Mouse (Mus musculus) heart, postnatal 0 days (tissue): Measurements from ENCODE around the gene Cyp8b1. TPM values are rescaled to one million over a fixed set of nuclear protein-coding genes. Genes with fewer than 3 reads are reported as not detected.

ENCODE experiments used
- ATAC-seq: fragments of 200-750 bp; cut with Nextera tagmentation; 2 replicates; pipeline ENCODE4 v1.8.0; 2017; ENCODE audit warnings: low read depth, moderate number of reproducible peaks, moderate library complexity; ENCODE audit not compliant: insufficient read depth
- DNase-seq: peaks from one replicate; pipeline ENCODE4 v3.0.0-alpha.2; 2016; ENCODE audit warnings: low spot score
- H3K27ac ChIP-seq: fragments of 300-500 bp; sonication (generic); 2 replicates; pipeline ENCODE4 v1.5.1; 2014; ENCODE audit warnings: low read depth, mild to moderate bottlenecking
- H3K27me3 ChIP-seq: fragments of 300-500 bp; sonication (generic); 2 replicates; pipeline ENCODE4 v1.6.1; 2014; ENCODE audit warnings: low read length, mixed read lengths; ENCODE audit not compliant: control insufficient read depth, insufficient read depth
- H3K36me3 ChIP-seq: fragments of 300-500 bp; sonication (generic); replicated peaks from 2 replicates; pipeline ENCODE4 v1.6.1; 2014; ENCODE audit warnings: low read length, mixed read lengths; ENCODE audit not compliant: control insufficient read depth, insufficient read depth
- H3K4me1 ChIP-seq: fragments of 300-500 bp; sonication (generic); 2 replicates; pipeline ENCODE4 v1.6.1; 2014; ENCODE audit warnings: antibody characterized with exemption; ENCODE audit not compliant: control insufficient read depth, insufficient read depth
- H3K4me2 ChIP-seq: fragments of 300-500 bp; sonication (generic); 2 replicates; pipeline ENCODE4 v1.6.1; 2014; ENCODE audit warnings: low read depth, mild to moderate bottlenecking, low read length, moderate library complexity
- H3K4me3 ChIP-seq: fragments of 300-500 bp; sonication (generic); 2 replicates; pipeline ENCODE4 v1.5.1; 2014; ENCODE audit warnings: low read depth, low read length
- H3K9ac ChIP-seq: fragments of 300-500 bp; sonication (generic); replicated peaks from 2 replicates; pipeline ENCODE4 v1.6.1; 2014; ENCODE audit warnings: low read depth, low read length, mixed read lengths
- H3K9me3 ChIP-seq: fragments of 300-500 bp; sonication (generic); replicated peaks from 2 replicates; pipeline ENCODE4 v1.6.1; 2016; ENCODE audit warnings: low read length; ENCODE audit not compliant: control insufficient read depth
- CTCF ChIP-seq: IDR thresholded peaks from 2 replicates; pipeline ENCODE4 v1.5.1; 2016; ENCODE audit warnings: antibody characterized with exemption, control low read depth, low read depth
- EP300 ChIP-seq: IDR thresholded peaks from 2 replicates; pipeline ENCODE4 v1.6.1; 2016; ENCODE audit warnings: antibody characterized with exemption, low read depth
- WGBS: fragments of 180-500 bp; shearing (Covaris S2); extraction: QIAGEN DNeasy Blood & Tissue Kit; methylation state at CpG from one replicate; pipeline ENCODE4 v1.1.7; 2014; 5-methylcytosine and 5-hydroxymethylcytosine counted together
- polyA plus RNA-seq: library from polyadenylated mRNA; unstranded; fragments of >200 nt; fragmentation: Nextera tagmentation; extraction: Ambion mirVana; gene quantifications from 2 replicates; pipeline ENCODE4 v1.2.1, GENCODE M21; 2015
- total RNA-seq: library from RNA; depleted of rRNA; stranded (reverse); fragments of >200 nt; gene quantifications from 2 replicates; pipeline ENCODE4 v1.2.3, GENCODE M21; 2014; ENCODE audit warnings: low replicate concordance; rRNA removed

The Cyp8b1 gene
- not detected in 2 replicates for total RNA-seq
- not detected in 2 replicates for polyA plus RNA-seq

DNA sequence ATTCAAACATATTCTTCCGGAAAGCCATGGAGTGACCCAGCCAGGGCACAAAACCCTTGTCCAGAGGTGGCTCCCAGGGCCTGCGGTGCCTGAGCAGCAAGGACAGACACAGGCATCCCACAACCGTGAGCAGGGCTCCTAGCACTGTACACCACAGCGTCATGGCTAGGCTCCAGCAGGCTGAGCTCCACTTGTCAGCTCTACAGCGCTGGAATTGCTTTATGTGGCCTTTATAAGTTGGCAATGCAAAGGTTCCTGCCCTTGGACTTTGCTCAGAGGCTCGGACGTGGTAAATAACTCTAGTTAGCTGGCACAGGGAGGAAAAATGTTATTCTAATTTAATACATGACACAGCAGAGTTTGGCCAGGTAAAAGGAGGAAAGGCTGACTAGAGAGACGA lies at the start of gene Cyp8b1:
Gene Cyp8b1, minus strand, starts transcription at position 204 of the 400 bp plus-strand sequence.
- Histone ChIP-seq H3K36me3 (no peaks in the 10 kb centered on the region), H3K4me1 (no peaks in the 10 kb centered on the region), H3K4me2 (no peak within 1 kb of the TSS), H3K4me3 (no peak within 1 kb of the TSS), H3K27ac (0 out of 2 replicates have a peak within 1 kb of the TSS, but pooled peaks have one; percentile 11), H3K27me3 (no peaks in the 10 kb centered on the region), H3K9me3 (no peaks in the 10 kb centered on the region), H3K9ac (no peak within 1 kb of the TSS)
- peak; percentile 13 for DNase-seq
- ATAC-seq = peak; percentile 40; the same call in 1 of the 2 replicates
- WGBS = 58% methylated on average over 8 of the region's 8 CpGs
- TF ChIP-seq CTCF = no peak
- no peak for TF ChIP-seq EP300

GRCm38 (mm10) chr9:121964941-121965340 lies 48.8 kb upstream of the Cyp8b1 start:
- WGBS = 81% methylated on average over 7 of the region's 7 CpGs
- no peak for TF ChIP-seq CTCF
- no peak for TF ChIP-seq EP300
- no peaks in the 10 kb centered on the region for H3K9me3 ChIP-seq
- no peaks in the 10 kb centered on the region for H3K36me3 ChIP-seq
- ATAC-seq = no peak
- no peak for DNase-seq
- no peak overlapping the region for H3K27ac ChIP-seq
- H3K4me3 ChIP-seq = no peak overlapping the region
- no peak overlapping the region for H3K9ac ChIP-seq
- no peak overlapping the region for H3K4me2 ChIP-seq
- H3K27me3 ChIP-seq = no peaks in the 10 kb centered on the region
- H3K4me1 ChIP-seq = no peaks in the 10 kb centered on the region

DNA sequence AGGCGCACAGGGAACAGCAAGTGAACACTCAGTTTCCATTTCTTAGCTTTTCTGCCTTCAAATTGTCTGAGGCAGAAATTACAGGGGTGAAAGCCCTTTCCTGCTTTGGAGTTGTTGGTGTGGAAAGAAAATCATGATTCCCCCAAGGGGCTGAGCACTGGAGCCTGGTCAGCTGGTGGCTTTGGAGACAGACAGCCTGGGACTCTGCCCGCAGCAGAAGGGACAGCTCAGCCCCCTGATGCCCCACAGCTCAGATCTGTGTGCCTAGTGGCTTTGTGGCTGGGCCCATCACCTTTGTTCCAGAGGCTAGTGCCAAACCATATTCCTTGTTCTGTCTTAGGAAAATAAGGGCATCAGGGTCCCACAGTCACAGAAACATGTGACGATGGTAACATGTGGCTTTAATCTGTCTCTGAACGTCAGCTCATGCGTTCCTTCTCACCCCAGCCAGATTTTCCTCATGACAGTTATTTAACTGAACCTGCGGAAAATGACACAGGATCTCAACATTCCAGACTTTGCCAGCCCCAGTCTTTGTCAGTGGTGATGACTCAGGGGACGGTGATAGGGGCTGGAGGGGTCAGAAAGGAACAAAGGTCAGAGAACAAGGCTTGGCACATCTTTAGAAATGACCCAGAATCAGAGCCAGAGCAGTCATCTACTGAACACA lies 44.0 kb upstream of the Cyp8b1 start:
- ATAC-seq (no peak), DNase-seq (no peak)
- no peaks in the 10 kb centered on the region for H3K9me3 ChIP-seq
- H3K4me3 ChIP-seq = no peak overlapping the region
- H3K4me1 ChIP-seq = no peaks in the 10 kb centered on the region
- H3K27ac ChIP-seq = peak overlapping the region; percentile 0; the same call in 1 of the 2 replicates
- no peak overlapping the region for H3K9ac ChIP-seq
- 44% methylated on average over 7 of the region's 7 CpGs for WGBS
- no peak for TF ChIP-seq CTCF
- H3K4me2 ChIP-seq = no peak overlapping the region
- H3K27me3 ChIP-seq = no peaks in the 10 kb centered on the region
- no peaks in the 10 kb centered on the region for H3K36me3 ChIP-seq

- Histone ChIP-seq H3K4me2 (no peak overlapping the region), H3K4me1 (peaks cover 10% of the 10 kb centered on the region), H3K27ac (no peak overlapping the region), H3K36me3 (no peaks in the 10 kb centered on the region), H3K4me3 (no peak overlapping the region), H3K9ac (no peak overlapping the region), H3K27me3 (no peaks in the 10 kb centered on the region), H3K9me3 (no peaks in the 10 kb centered on the region)
- ATAC-seq = no peak
- WGBS = 88% methylated on average over 6 of the region's 6 CpGs
- TF ChIP-seq CTCF = no peak
- no peak for DNase-seq
Measured at GRCm38 (mm10) chr9:121952596-121952995, 36.5 kb upstream of the Cyp8b1 start.

DNA sequence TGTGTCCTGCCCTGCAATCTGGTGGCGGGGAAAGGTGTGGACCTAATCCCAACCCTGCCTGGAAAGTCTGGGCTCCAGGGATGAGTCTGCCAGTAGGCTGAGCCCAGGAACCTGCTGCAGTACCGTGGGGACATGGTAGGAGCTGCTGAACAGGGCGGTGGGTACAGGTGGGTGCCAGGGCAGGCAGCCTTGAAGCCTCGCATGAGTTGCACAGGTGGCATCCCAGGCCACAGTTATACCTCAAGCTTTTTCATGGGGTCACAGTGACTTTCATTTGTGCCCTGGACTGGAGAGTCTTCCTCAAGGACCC lies 35.0 kb upstream of the Cyp8b1 start:
- TF ChIP-seq CTCF (no peak), EP300 (no peak)
- Histone ChIP-seq H3K4me3 (peak overlapping the region; percentile 32), H3K27ac (no peak overlapping the region), H3K36me3 (no peaks in the 10 kb centered on the region), H3K4me1 (peaks cover 10% of the 10 kb centered on the region), H3K27me3 (no peaks in the 10 kb centered on the region), H3K4me2 (peak overlapping the region; percentile 66), H3K9ac (0 out of 2 replicates have a peak overlapping the region, but pooled peaks have one; percentile 38), H3K9me3 (no peaks in the 10 kb centered on the region)
- 37% methylated on average over 4 of the region's 4 CpGs for WGBS
- ATAC-seq (no peak; the same call in 1 of the 2 replicates), DNase-seq (no peak)
